Mouse (Mus musculus): Measurements from ENCODE around the gene Plekhg3.

The Plekhg3 gene

DNA sequence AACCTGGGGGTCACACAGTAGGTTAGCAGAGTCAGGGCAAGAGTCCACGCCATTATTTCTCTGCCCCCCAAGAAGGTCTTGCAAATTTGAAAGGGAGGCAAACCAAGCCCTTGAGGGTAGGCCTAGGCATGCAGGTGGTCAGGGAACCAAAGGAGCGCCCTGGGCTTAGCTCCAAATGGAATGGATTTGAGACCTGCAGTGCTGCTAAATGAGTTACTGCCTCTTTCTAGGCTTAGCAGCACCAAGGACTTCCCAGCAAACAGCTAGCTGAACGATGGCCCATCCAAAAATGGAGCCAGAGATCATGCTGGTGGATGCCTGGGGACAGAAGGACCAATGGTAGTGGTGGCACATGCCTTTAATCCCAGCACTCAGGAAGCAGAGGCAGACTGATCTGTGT is 60.3 kb downstream of the Plekhg3 start:
- no peak for DNase-seq

DNA sequence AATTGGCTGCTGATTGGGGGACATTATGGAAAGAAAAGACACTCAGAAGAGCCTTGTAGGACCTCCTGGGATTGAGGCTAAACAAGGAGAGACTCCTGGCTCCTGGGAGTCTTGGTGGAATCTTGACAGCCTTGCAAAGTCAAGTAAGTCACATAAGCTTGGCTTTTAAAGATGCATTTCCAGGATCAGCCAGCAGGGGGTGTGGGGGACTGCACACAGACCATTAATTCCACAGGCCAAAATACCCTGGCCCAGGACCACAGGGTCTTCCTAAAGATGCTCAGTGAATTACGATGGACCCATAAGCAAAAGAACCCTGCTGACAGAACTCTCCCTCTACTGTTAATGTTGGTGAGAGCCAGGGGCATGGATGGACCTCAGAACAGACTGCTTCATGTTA is 61.5 kb downstream of the Plekhg3 start:
- DNase-seq, result no peak

GRCm38 (mm10) chr12:76593254-76593653 is 62.6 kb downstream of the Plekhg3 start:
- DNase-seq, result no peak

DNA sequence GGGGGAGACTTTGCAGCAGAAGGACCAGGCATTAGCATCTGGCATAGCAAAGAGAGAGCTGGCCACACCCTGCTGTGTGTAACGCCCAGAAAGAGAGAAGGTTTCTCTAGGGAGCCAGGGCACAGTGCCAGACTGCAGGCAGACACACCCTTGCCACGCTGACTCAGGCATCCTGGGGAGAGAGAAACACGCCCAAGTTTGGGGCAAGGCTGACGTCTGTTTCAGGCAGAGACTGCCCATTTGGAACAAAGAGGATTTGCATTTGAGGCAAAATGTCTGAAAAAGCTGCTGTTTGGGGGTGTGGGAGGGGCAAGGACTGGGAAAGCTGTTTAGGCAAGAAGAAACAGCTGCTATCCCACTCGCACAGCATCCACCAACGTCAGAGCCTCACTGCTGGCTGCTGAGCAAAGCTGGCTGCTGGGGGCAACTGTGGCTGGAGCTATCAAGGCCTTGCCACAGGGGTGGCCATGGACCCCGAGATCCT is 63.2 kb downstream of the Plekhg3 start:
- no peak for DNase-seq

- no peak for DNase-seq
Observed at GRCm38 (mm10) chr12:76594556-76594955, 63.9 kb downstream of the Plekhg3 start.

DNA sequence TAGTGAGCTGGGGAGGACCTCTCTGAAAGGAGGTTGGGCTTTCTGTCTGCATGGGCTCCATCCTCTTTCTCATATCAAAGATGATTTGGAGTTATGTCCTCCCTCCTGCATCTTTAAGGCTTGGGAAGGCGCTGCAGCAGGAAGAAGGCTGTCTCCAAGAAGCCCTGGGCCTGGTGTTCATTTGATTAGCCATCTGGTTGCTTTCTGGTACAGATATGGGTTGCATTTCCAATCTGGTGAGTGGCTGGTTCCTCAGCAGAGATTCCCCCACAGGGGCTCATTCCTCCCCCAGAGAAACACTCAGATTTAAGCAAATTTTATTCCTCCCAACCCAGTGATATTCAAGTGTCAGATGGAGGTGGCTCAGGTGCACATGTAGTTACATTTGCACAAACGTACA is 65.1 kb downstream of the Plekhg3 start:
- no peak for DNase-seq

GRCm38 (mm10) chr12:76596292-76597023 is 65.8 kb downstream of the Plekhg3 start:
- peak; percentile 73 for DNase-seq

- peak; percentile 58 for DNase-seq
Observed at GRCm38 (mm10) chr12:76597577-76598100, 66.9 kb downstream of the Plekhg3 start.

DNA sequence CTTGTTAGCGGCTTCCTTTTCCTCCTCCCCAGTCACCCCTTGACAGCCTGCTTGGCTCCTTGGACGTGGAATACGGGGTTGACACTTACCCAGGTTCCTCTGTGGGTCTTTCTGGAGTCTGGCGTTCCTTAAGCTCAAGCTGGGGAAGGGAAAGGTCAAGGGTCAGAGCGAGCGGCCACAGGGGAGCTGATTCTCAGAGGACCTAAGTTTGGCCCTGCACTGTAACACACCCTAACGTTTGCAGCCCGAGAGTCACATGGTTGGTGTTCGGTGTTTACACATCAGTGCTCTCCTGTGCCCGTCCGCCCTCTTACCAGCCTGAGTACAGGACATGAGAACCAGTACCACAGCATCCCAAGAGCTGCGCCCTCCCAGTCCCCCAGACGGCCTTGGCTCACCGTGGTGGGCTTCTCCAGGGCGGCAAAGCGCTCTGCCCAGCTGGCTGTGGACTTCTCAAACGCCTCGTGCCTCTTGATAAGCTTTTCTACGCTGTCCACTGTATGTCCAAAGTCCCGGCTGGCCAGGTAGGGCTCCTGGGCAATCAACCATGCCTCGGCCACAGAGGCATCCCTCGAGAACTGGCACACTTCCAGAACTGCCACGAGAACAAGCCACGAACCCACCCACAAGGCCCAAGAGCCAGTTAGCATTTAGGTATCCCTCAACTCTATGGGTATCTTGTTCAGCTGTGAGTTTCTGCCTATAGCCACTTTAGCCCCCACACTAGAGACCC is 67.7 kb downstream of the Plekhg3 start:
- DNase-seq, result no peak

- no peak for DNase-seq
Observed at GRCm38 (mm10) chr12:76603779-76604178, 73.1 kb downstream of the Plekhg3 start.

DNA sequence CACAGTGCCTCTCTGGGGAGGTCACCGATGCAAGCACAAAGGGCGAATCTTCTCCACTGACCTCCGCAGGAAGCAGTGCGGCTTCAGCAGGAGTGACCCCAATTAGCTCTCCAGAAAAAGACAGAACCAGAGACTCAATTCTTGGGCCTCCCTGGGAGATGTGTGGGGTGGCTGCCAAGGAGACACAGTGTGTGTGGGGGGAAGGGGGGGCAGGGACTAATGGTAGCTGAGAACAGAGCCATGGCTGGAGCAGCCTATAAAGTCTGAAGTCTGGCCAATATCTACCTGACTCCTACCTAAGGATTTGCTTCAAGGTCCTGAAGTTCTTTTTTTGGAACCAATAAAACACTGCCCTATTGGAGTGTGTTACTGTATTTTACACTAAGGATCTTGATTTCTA is 73.9 kb downstream of the Plekhg3 start:
- no peak for DNase-seq

GRCm38 (mm10) chr12:76605837-76606236 is 75.1 kb downstream of the Plekhg3 start:
- DNase-seq, result no peak

DNA sequence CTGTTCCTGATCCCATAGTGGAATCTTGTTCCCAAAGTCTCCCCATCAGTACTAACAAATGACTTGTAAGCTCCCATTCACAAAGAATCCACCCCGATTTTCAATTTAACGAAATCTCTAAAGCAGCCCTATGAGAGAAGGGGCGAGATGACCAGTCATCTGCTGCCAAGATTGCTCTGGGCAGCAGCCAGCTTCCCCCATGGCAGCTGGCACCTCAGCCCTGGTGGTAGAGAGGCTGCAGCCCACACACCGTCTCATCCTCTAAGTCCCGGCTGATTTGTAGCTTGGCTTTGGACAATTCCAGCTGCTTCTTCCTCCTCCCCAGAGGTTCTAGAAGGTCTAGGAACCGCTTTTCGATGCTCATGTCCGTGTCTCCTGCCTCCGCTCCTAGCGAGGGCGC is 77.5 kb downstream of the Plekhg3 start:
- DNase-seq, result no peak

GRCm38 (mm10) chr12:76608997-76609565 is 78.4 kb downstream of the Plekhg3 start:
- DNase-seq, result no peak

- DNase-seq, result no peak
Observed at GRCm38 (mm10) chr12:76612621-76613020, 81.9 kb downstream of the Plekhg3 start.

GRCm38 (mm10) chr12:76614868-76615579 is 84.3 kb downstream of the Plekhg3 start:
- DNase-seq, result no peak

DNA sequence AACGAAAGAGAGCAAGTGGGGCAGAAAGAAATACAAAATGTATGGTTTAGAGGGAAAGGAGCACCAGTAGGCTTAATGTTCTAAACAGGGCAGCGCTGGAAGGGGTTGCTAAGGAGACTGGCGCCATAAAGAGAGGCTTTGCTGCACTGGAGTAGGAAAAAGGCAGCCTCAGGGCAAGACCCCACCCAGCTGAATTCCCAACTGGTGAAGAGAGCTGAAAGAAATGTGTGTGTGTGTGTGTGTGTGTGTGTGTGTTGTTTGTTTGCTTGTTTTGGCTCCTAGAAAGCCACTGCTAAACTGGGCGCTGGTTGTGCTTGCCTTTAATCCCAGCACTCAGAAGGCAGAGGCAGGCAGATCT is 84.9 kb downstream of the Plekhg3 start:
- no peak for DNase-seq

DNA sequence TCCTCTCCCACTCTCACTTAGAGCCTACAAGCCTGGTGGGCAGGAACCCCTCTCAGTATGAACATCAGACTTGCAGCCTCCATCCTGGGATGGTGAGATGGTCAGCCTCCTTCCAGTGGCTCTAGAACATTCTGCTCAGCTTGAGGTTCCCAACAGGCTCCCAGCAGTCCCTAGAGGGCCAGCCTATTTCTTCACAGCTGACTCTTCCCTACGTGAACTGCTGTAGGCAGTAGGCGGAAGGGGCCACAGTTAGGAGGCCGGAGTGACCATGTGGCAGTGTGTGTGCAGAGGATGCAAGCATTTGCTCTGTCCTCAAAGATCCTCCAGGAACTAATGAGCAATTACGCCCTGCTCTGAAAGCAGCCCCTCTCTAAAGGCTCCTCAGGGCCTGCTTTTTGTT is 87.5 kb downstream of the Plekhg3 start:
- no peak for DNase-seq

- no peak for DNase-seq
Observed at GRCm38 (mm10) chr12:76619847-76620246, 89.2 kb downstream of the Plekhg3 start.

DNA sequence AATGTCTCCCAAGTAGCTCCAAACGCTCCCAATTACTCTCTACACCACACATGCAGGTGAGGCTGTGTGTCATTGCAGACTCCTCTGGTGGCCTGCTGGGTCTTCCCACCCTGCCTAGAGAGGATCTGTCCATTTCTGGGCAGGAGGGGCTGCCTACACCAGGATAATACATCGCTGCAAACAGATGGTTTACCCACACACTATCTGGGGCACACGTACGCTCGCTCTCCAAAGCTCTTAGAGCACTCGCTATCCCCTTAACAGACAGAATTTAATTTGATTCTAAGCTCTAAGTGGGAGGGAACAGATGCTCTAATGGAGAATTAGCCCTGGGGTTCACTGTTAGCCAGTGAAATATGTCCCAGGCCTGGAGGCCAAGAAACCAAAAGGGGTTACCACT is 92.7 kb downstream of the Plekhg3 start:
- DNase-seq, result no peak

Data from cerebellum, adult 11 months (tissue).